Mouse (Mus musculus) intestine, postnatal 0 days (tissue): ENCODE results near the gene Coa5. TPM values are rescaled to one million over a fixed set of nuclear protein-coding genes. Genes with fewer than 3 reads are reported as not detected.
A peak's percentile ranks its signal among the peaks of the same experiment; 100 is the strongest.

Experiments used
- ATAC-seq: fragments of 200-750 bp; cut with Nextera tagmentation; 2 replicates; pipeline ENCODE4 v1.8.0; 2017; ENCODE audit warnings: mild to moderate bottlenecking, moderate TSS enrichment, moderate library complexity
- H3K27ac ChIP-seq: fragments of 300-500 bp; sonication (generic); 2 replicates; pipeline ENCODE4 v1.5.1; 2014; ENCODE audit warnings: mild to moderate bottlenecking, low read depth, low read length, moderate library complexity
- H3K27me3 ChIP-seq: fragments of 300-500 bp; sonication (generic); replicated peaks from 2 replicates; pipeline ENCODE4 v1.6.1; 2014; ENCODE audit warnings: low read length, mixed read lengths; ENCODE audit not compliant: control insufficient read depth, insufficient read depth
- H3K36me3 ChIP-seq: fragments of 300-500 bp; sonication (generic); 2 replicates; pipeline ENCODE4 v1.6.1; 2014; ENCODE audit warnings: mild to moderate bottlenecking, moderate library complexity; ENCODE audit not compliant: control insufficient read depth, insufficient read depth
- H3K4me1 ChIP-seq: fragments of 300-500 bp; sonication (generic); replicated peaks from 2 replicates; pipeline ENCODE4 v1.6.1; 2014; ENCODE audit warnings: antibody characterized with exemption, low read length, mixed read lengths; ENCODE audit not compliant: control insufficient read depth, insufficient read depth
- H3K4me2 ChIP-seq: fragments of 300-500 bp; sonication (generic); replicated peaks from 2 replicates; pipeline ENCODE4 v1.6.1; 2014; ENCODE audit warnings: low read depth, mild to moderate bottlenecking, moderate library complexity
- H3K4me3 ChIP-seq: fragments of 300-500 bp; sonication (generic); 2 replicates; pipeline ENCODE4 v1.5.1; 2014; ENCODE audit warnings: low read depth, low read length
- H3K9ac ChIP-seq: fragments of 300-500 bp; sonication (generic); 2 replicates; pipeline ENCODE4 v1.6.1; 2014; ENCODE audit warnings: mild to moderate bottlenecking, low read depth, low read length
- H3K9me3 ChIP-seq: fragments of 300-500 bp; sonication (generic); 2 replicates; pipeline ENCODE4 v1.6.1; 2016; ENCODE audit warnings: mixed run types; ENCODE audit not compliant: control insufficient read depth
- CTCF ChIP-seq: sonication (generic); IDR thresholded peaks from 2 replicates; pipeline ENCODE4 v1.5.1; 2016; ENCODE audit warnings: low read depth, mild to moderate bottlenecking, control low read depth, antibody characterized with exemption, moderate library complexity
- WGBS: fragments of 180-500 bp; shearing (Covaris S2); extraction: QIAGEN DNeasy Blood & Tissue Kit; methylation state at CpG from one replicate; pipeline ENCODE4 v1.1.7; 2014; 5-methylcytosine and 5-hydroxymethylcytosine counted together
- polyA plus RNA-seq: library from polyadenylated mRNA; unstranded; fragments of >200 nt; fragmentation: Nextera tagmentation; extraction: Ambion mirVana; gene quantifications from 2 replicates; pipeline ENCODE4 v1.2.1, GENCODE M21; 2015

Coa5 gene
- polyA plus RNA-seq, 1 experiment from 2014 or later: 33.4 TPM

GRCm38 (mm10) chr1:37474634-37475190 is 44.8 kb upstream of the Coa5 start:
- ATAC-seq: no peak
- H3K27ac ChIP-seq: no peak overlapping the region
- no peaks in the 10 kb centered on the region for H3K27me3 ChIP-seq
- H3K4me1 ChIP-seq: peaks cover 7% of the 10 kb centered on the region; the same call in 1 of the 2 replicates
- WGBS: 70% methylated on average over 6 of the region's 6 CpGs
- H3K9ac ChIP-seq: no peak overlapping the region
- TF ChIP-seq CTCF: no peak
- no peaks in the 10 kb centered on the region for H3K9me3 ChIP-seq
- H3K4me3 ChIP-seq: no peak overlapping the region
- H3K4me2 ChIP-seq: no peak overlapping the region
- peaks cover 3% of the 10 kb centered on the region; the same call in 1 of the 2 replicates for H3K36me3 ChIP-seq

- TF ChIP-seq CTCF: no peak
- Histone ChIP-seq H3K9ac (no peak overlapping the region), H3K9me3 (no peaks in the 10 kb centered on the region), H3K27ac (no peak overlapping the region), H3K27me3 (no peaks in the 10 kb centered on the region), H3K4me2 (no peak overlapping the region), H3K4me1 (peaks cover 7% of the 10 kb centered on the region; the same call in 1 of the 2 replicates), H3K4me3 (no peak overlapping the region), H3K36me3 (peaks cover 10% of the 10 kb centered on the region)
- ATAC-seq: no peak
- WGBS: 63% methylated on average over 8 of the region's 8 CpGs
Measured at GRCm38 (mm10) chr1:37474046-37474445, 44.1 kb upstream of the Coa5 start.

GRCm38 (mm10) chr1:37473251-37473650 is 43.3 kb upstream of the Coa5 start:
- WGBS: 79% methylated on average over 10 of the region's 10 CpGs
- ATAC-seq: no peak
- H3K4me1 ChIP-seq: peaks cover 7% of the 10 kb centered on the region; the same call in 1 of the 2 replicates
- no peak overlapping the region for H3K9ac ChIP-seq
- H3K9me3 ChIP-seq: no peaks in the 10 kb centered on the region
- no peak overlapping the region for H3K4me2 ChIP-seq
- no peaks in the 10 kb centered on the region for H3K27me3 ChIP-seq
- no peak overlapping the region for H3K4me3 ChIP-seq
- TF ChIP-seq CTCF: no peak
- peaks cover 16% of the 10 kb centered on the region for H3K36me3 ChIP-seq
- H3K27ac ChIP-seq: no peak overlapping the region

- Histone ChIP-seq H3K9me3 (no peaks in the 10 kb centered on the region), H3K27ac (no peak overlapping the region), H3K4me3 (no peak overlapping the region), H3K4me2 (no peak overlapping the region), H3K4me1 (peaks cover 4% of the 10 kb centered on the region; the same call in 1 of the 2 replicates), H3K27me3 (no peaks in the 10 kb centered on the region), H3K36me3 (peaks cover 23% of the 10 kb centered on the region), H3K9ac (no peak overlapping the region)
- peak; percentile 62 for TF ChIP-seq CTCF
- WGBS: 83% methylated on average over 6 of the region's 6 CpGs
- no peak for ATAC-seq
Measured at GRCm38 (mm10) chr1:37471179-37472148, 41.6 kb upstream of the Coa5 start.

GRCm38 (mm10) chr1:37469007-37469406 is 39.1 kb upstream of the Coa5 start:
- peaks cover 42% of the 10 kb centered on the region for H3K36me3 ChIP-seq
- H3K9me3 ChIP-seq: no peaks in the 10 kb centered on the region
- no peaks in the 10 kb centered on the region for H3K4me1 ChIP-seq
- 92% methylated on average over 5 of the region's 5 CpGs for WGBS
- H3K27me3 ChIP-seq: no peaks in the 10 kb centered on the region
- H3K9ac ChIP-seq: no peak overlapping the region
- no peak overlapping the region for H3K4me3 ChIP-seq
- no peak for TF ChIP-seq CTCF
- ATAC-seq: no peak
- no peak overlapping the region for H3K4me2 ChIP-seq
- no peak overlapping the region for H3K27ac ChIP-seq

GRCm38 (mm10) chr1:37467806-37468205 is 37.9 kb upstream of the Coa5 start:
- Histone ChIP-seq H3K4me2 (no peak overlapping the region), H3K9ac (no peak overlapping the region), H3K36me3 (peaks cover 46% of the 10 kb centered on the region), H3K9me3 (no peaks in the 10 kb centered on the region), H3K4me3 (no peak overlapping the region), H3K27me3 (no peaks in the 10 kb centered on the region), H3K27ac (no peak overlapping the region), H3K4me1 (no peaks in the 10 kb centered on the region)
- ATAC-seq: no peak
- no peak for TF ChIP-seq CTCF
- 91% methylated on average over 4 of the region's 4 CpGs for WGBS
